Mouse (Mus musculus) MEL-GATA-1-ER (cell line): Measurements from ENCODE around the gene Atpaf2.

Experiments used
- DNase-seq: peaks from one replicate; pipeline ENCODE4 v3.0.0-alpha.2; 2012; ENCODE audit warnings: low read depth; ENCODE audit errors: extremely low read depth

The Atpaf2 gene

GRCm38 (mm10) chr11:60351388-60351787, 66.9 kb downstream of the Atpaf2 start:
- DNase-seq, result peak; percentile 13
